Mouse (Mus musculus) hindbrain, embryonic 15.5 days (tissue): ENCODE measurements at regions not wholly inside any gene's neighbourhood (a gene's known extent, or its start where the extent isn't known, plus 50 kb on each side); places are given as distances from the start of the nearest gene placed in this dataset.
"Not testable (repeated sequence)": the region's sequence is repeated elsewhere in the genome, so short reads cannot be mapped to it uniquely, and the experiment has no call there.

Experiments used
- ATAC-seq: fragments of 200-750 bp; cut with Nextera tagmentation; 2 replicates; pipeline ENCODE4 v1.8.0; 2017; ENCODE audit warnings: low read depth, moderate number of reproducible peaks, moderate TSS enrichment; ENCODE audit not compliant: low FRiP score
- H3K27ac ChIP-seq: fragments of 300-500 bp; sonication (generic); replicated peaks from 2 replicates; pipeline ENCODE4 v1.5.1; 2015; ENCODE audit warnings: mild to moderate bottlenecking, inconsistent platforms
- H3K27me3 ChIP-seq: fragments of 300-500 bp; sonication (generic); 2 replicates; pipeline ENCODE4 v1.6.1; 2015; ENCODE audit warnings: control low read depth, inconsistent platforms
- H3K36me3 ChIP-seq: fragments of 300-500 bp; sonication (generic); 2 replicates; pipeline ENCODE4 v1.6.1; 2015; ENCODE audit warnings: control low read depth, inconsistent platforms
- H3K4me1 ChIP-seq: fragments of 300-500 bp; sonication (generic); replicated peaks from 2 replicates; pipeline ENCODE4 v1.6.1; 2015; ENCODE audit warnings: control low read depth, inconsistent platforms
- H3K4me2 ChIP-seq: fragments of 300-500 bp; sonication (generic); 2 replicates; pipeline ENCODE4 v1.6.1; 2015; ENCODE audit warnings: moderate library complexity, mild to moderate bottlenecking, inconsistent platforms
- H3K4me3 ChIP-seq: fragments of 300-500 bp; sonication (generic); 2 replicates; pipeline ENCODE4 v1.5.1; 2015; ENCODE audit warnings: mild to moderate bottlenecking, inconsistent platforms
- H3K9ac ChIP-seq: fragments of 300-500 bp; sonication (generic); 2 replicates; pipeline ENCODE4 v1.6.1; 2015; ENCODE audit warnings: inconsistent platforms
- H3K9me3 ChIP-seq: fragments of 300-500 bp; sonication (generic); 2 replicates; pipeline ENCODE4 v1.6.1; 2016; ENCODE audit warnings: control low read depth, inconsistent platforms
- WGBS: fragments of 180-500 bp; shearing (Covaris S2); methylation state at CpG from one replicate; pipeline ENCODE4 v1.1.7; 2015; 5-methylcytosine and 5-hydroxymethylcytosine counted together

- 44% methylated on average over 9 of the region's 9 CpGs for WGBS
- Histone ChIP-seq H3K4me2 (no peak overlapping the region), H3K27me3 (no peaks in the 10 kb centered on the region), H3K4me3 (no peak overlapping the region), H3K9me3 (no peaks in the 10 kb centered on the region), H3K27ac (no peak overlapping the region), H3K9ac (no peak overlapping the region), H3K36me3 (no peaks in the 10 kb centered on the region), H3K4me1 (no peaks in the 10 kb centered on the region)
- no peak for ATAC-seq
These were observed 298.5 kb upstream of the Kdm8 start for GRCm38 (mm10) chr7:125146025-125146424.

DNA sequence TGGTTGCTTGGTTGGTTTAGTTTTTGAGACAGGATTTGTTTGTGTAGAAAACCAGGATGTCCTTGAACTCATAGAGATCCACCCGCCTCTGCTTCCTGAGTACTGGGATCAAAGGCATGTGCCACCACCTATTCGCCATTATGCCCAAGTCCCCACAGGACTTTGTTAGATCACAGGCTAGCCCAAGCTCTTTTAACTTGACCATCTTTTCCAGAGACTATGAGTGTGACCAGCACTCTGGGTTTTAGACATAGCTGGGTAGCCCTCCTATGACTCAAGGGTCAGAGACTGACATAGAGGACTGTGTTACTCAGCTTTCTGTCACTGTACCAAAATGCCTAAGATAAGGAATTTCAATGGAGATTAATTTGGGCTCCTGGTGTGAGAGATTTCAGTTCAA is 295.3 kb upstream of the Kdm8 start:
- H3K27ac ChIP-seq: no peak overlapping the region
- no peaks in the 10 kb centered on the region for H3K27me3 ChIP-seq
- WGBS: 90% methylated on average over 2 of the region's 2 CpGs
- H3K9me3 ChIP-seq: no peaks in the 10 kb centered on the region
- no peak for ATAC-seq
- H3K4me3 ChIP-seq: no peak overlapping the region
- H3K4me2 ChIP-seq: no peak overlapping the region
- H3K4me1 ChIP-seq: no peaks in the 10 kb centered on the region
- no peak overlapping the region for H3K9ac ChIP-seq
- no peaks in the 10 kb centered on the region for H3K36me3 ChIP-seq

GRCm38 (mm10) chr7:125149740-125150139 is 294.7 kb upstream of the Kdm8 start:
- H3K27me3 ChIP-seq: no peaks in the 10 kb centered on the region
- H3K9ac ChIP-seq: no peak overlapping the region
- H3K27ac ChIP-seq: no peak overlapping the region
- WGBS: 71% methylated on average over 1 of the region's 1 CpGs
- H3K4me1 ChIP-seq: no peaks in the 10 kb centered on the region
- no peaks in the 10 kb centered on the region for H3K9me3 ChIP-seq
- no peak overlapping the region for H3K4me3 ChIP-seq
- no peak for ATAC-seq
- H3K36me3 ChIP-seq: no peaks in the 10 kb centered on the region
- H3K4me2 ChIP-seq: no peak overlapping the region

GRCm38 (mm10) chr7:125152281-125152680 is 292.2 kb upstream of the Kdm8 start:
- Histone ChIP-seq H3K36me3 (no peaks in the 10 kb centered on the region), H3K4me3 (no peak overlapping the region), H3K27me3 (no peaks in the 10 kb centered on the region), H3K4me2 (no peak overlapping the region), H3K9me3 (no peaks in the 10 kb centered on the region), H3K27ac (no peak overlapping the region), H3K4me1 (peaks cover 6% of the 10 kb centered on the region), H3K9ac (no peak overlapping the region)
- ATAC-seq: no peak
- 88% methylated on average over 5 of the region's 5 CpGs for WGBS

- WGBS: 22% methylated on average over 2 of the region's 2 CpGs
These were observed 289.2 kb upstream of the Kdm8 start for GRCm38 (mm10) chr7:125155291-125155690.

DNA sequence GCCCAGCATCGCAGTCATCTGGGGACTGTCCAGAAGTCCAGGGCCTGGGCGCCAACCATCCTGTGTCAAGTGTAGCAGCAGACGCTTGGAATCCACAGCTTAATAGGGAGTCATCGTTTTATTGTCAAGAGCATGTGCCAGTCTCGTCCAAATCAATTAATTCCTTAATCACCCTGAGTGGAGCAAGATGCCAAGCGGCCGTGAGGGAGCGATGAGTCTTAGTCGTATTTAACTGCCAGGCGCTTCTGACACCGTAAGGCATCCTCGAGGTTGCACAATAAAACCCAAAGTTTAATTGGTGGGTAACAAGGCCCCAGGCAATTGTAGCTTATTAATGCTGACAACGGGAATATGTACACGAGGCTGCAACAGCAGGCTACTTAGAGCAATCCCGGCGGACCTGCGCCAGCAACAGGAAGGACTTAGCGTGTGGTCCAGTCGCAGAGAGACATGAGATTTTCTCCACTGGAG is 277.6 kb upstream of the Kdm8 start:
- Histone ChIP-seq H3K9me3 (0 out of 2 replicates have a peak, but pooled peaks cover 4% of the 10 kb centered on the region), H3K27me3 (no peaks in the 10 kb centered on the region), H3K4me1 (0 out of 2 replicates have a peak, but pooled peaks cover 2% of the 10 kb centered on the region), H3K36me3 (no peaks in the 10 kb centered on the region), H3K4me3 (no peak overlapping the region), H3K4me2 (no peak overlapping the region), H3K9ac (no peak overlapping the region), H3K27ac (no peak overlapping the region)
- 45% methylated on average over 19 of the region's 19 CpGs for WGBS
- ATAC-seq: no peak

More at GRCm38 (mm10) chr7:125155291-125155690, 289.2 kb upstream of the Kdm8 start:
- Histone ChIP-seq H3K9me3 (no peaks in the 10 kb centered on the region), H3K27ac (no peak overlapping the region), H3K36me3 (no peaks in the 10 kb centered on the region), H3K27me3 (no peaks in the 10 kb centered on the region), H3K4me1 (peaks cover 6% of the 10 kb centered on the region), H3K9ac (no peak overlapping the region), H3K4me3 (no peak overlapping the region), H3K4me2 (no peak overlapping the region)
- no peak for ATAC-seq

DNA sequence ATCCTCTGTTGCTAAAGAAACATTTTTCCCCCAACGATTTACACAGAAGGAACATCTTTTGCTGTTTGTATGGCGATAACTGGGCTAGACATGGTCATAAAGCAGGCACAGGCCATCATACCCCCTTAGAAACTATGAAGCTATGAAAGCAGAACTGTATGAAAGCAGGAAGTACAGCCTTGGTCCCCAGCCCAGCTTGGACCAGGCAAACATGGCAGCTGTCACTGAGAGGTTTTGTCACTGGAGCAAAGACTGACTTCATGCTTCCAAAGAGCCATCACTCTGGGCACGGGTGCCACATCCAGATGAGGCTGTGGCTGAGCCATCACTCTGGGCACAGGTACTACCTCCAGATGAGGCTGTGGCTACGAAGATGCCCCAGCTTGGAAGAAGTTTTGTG is 276.8 kb upstream of the Kdm8 start:
- Histone ChIP-seq H3K27ac (no peak overlapping the region), H3K9me3 (0 out of 2 replicates have a peak, but pooled peaks cover 4% of the 10 kb centered on the region), H3K27me3 (no peaks in the 10 kb centered on the region), H3K4me1 (0 out of 2 replicates have a peak, but pooled peaks cover 2% of the 10 kb centered on the region), H3K4me2 (no peak overlapping the region), H3K9ac (no peak overlapping the region), H3K4me3 (no peak overlapping the region), H3K36me3 (no peaks in the 10 kb centered on the region)
- WGBS: 85% methylated on average over 4 of the region's 4 CpGs
- no peak for ATAC-seq

DNA sequence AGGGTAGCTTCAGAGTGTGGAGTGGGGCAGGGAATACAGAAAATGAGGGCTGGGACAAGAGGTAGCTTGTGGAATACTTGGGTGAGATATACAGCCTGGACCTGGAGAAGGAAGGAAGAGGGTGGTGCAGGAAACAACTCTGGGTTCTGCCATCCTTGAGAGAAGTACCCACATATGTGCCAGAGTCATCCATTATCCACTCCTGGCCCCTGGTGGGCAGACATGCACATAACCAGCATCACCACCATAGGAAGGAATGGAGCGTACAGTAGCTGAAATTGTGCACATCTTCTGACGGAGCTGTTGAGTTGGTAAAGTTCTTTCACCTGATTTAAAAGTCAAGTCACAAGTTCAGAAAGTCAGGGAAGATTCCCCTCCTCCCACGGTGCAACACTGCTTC is 262.9 kb upstream of the Kdm8 start:
- H3K36me3 ChIP-seq: no peaks in the 10 kb centered on the region
- no peak overlapping the region for H3K4me2 ChIP-seq
- ATAC-seq: peak; percentile 71
- WGBS: 83% methylated on average over 3 of the region's 3 CpGs
- H3K27me3 ChIP-seq: no peaks in the 10 kb centered on the region
- H3K9me3 ChIP-seq: no peaks in the 10 kb centered on the region
- H3K27ac ChIP-seq: no peak overlapping the region
- no peaks in the 10 kb centered on the region; the same call in 1 of the 2 replicates for H3K4me1 ChIP-seq
- no peak overlapping the region for H3K9ac ChIP-seq
- no peak overlapping the region for H3K4me3 ChIP-seq

DNA sequence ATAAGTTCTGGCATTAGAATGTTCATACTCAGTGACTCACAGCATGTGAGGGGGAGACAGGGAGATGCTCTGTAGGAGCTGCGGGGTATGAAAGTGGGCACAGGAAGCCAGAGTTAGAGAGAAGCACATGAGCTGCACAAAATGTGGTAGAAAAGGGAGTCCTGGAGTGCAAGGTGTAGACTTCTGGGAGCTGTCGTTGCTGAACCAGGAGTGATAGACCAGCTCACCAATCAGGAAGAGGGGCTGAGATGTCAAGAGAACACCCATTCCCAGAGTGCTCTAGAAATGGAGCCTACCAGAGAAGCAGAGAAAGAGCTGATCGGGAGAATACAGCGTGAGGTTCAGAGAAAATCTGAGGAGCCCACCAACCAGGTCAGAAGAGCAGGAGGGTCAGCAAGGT is 262.2 kb upstream of the Kdm8 start:
- no peak for ATAC-seq

GRCm38 (mm10) chr7:125183011-125183410 is 261.5 kb upstream of the Kdm8 start:
- ATAC-seq, H3K9ac ChIP-seq, H3K4me3 ChIP-seq, H3K36me3 ChIP-seq, H3K9me3 ChIP-seq, H3K4me2 ChIP-seq, H3K4me1 ChIP-seq, H3K27ac ChIP-seq, H3K27me3 ChIP-seq: not testable (repeated sequence)
- WGBS: 78% methylated on average over 4 of the region's 4 CpGs

More for the DNA sequence above, 262.2 kb upstream of the Kdm8 start:
- Histone ChIP-seq H3K36me3 (no peaks in the 10 kb centered on the region), H3K27ac (no peak overlapping the region), H3K4me2 (no peak overlapping the region), H3K9me3 (no peaks in the 10 kb centered on the region), H3K4me3 (no peak overlapping the region), H3K9ac (no peak overlapping the region), H3K27me3 (no peaks in the 10 kb centered on the region), H3K4me1 (no peaks in the 10 kb centered on the region; the same call in 1 of the 2 replicates)
- WGBS: 85% methylated on average over 4 of the region's 4 CpGs

DNA sequence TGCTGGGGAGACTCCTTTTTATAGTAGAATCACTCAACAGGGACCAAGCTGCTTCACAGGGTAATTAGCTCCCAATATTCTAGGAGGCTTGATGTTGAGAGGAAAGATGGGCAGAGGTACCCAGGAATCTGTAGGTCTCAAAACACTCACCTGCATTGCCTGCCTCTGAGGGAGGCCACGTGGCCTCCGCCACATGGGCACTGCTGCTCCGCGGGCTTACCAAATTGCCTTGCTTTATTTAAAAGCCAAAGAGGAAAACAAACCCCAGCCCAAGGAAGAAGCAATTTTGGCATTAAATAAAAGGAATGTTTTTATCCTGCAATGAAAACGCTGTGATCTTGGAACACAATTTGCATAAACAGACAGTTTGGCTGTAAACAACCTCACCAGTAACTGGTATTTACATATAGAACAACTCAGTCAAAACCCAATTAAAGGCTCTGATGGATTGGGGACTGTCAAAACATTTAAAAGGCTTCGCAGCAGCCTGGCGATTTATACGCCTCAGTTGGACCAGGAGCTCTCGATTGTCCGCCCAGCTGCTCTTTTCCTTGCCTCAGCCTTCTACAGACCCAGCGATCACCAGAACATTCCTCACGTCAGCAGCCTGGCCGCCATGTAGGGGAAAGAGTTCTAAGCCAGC is 259.3 kb upstream of the Kdm8 start:
- no peak for ATAC-seq
- Histone ChIP-seq H3K9me3 (no peaks in the 10 kb centered on the region), H3K27me3 (no peaks in the 10 kb centered on the region), H3K27ac (no peak overlapping the region), H3K4me2 (no peak overlapping the region), H3K4me1 (peaks cover 7% of the 10 kb centered on the region; the same call in 1 of the 2 replicates), H3K36me3 (no peaks in the 10 kb centered on the region), H3K9ac (no peak overlapping the region), H3K4me3 (no peak overlapping the region)
- 63% methylated on average over 13 of the region's 13 CpGs for WGBS

DNA sequence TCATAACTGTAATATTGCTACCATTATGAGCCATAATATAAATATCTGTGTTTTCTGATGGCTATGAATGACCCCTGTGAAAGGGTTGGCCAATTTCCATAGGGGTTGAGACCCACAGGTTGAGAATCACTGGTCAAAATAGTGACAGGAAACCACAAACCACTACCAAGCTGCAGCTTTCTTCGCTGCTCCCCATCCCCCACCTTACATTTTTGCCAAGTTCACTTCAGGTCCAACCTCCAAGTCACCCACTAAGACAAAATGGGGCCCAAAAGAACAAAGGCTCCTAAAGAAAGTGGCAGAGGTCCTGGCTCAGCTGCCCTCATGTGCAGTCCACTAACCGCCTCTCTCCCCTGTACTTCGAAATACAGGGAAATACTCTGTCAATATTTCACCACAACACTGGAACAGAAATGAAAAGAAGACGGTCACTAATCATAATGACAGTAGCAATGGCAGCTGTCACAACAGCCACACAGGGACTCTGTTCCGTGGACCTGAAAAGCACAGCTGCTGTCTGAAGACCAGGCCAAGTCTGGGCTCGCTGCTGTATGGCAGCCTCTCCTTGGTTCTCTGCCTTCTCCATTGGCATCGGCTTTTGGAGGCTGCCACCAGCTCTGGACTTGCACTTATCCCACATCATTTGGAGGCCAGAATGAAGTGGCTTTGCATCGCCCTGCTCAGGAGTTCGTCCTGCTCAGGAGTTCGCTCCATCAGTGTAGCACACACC is 257.3 kb upstream of the Kdm8 start:
- ATAC-seq: no peak; the same call in 1 of the 2 replicates
- H3K4me1 ChIP-seq: peaks cover 7% of the 10 kb centered on the region; the same call in 1 of the 2 replicates
- H3K9ac ChIP-seq: no peak overlapping the region
- 72% methylated on average over 10 of the region's 10 CpGs for WGBS
- no peak overlapping the region for H3K27ac ChIP-seq
- no peaks in the 10 kb centered on the region for H3K9me3 ChIP-seq
- no peaks in the 10 kb centered on the region for H3K36me3 ChIP-seq
- no peak overlapping the region for H3K4me2 ChIP-seq
- H3K27me3 ChIP-seq: no peaks in the 10 kb centered on the region
- no peak overlapping the region for H3K4me3 ChIP-seq
